Mouse (Mus musculus): ENCODE results near the gene Nme6. TPM values are rescaled to one million over a fixed set of nuclear protein-coding genes. Genes with fewer than 3 reads are reported as not detected.

The Nme6 gene
- total RNA-seq, 2 experiments from 2014 or later: 40.7 to 60.6 TPM

- no peak for ATAC-seq (replicated peaks; ENCODE audit: poor library complexity)
Observed at GRCm38 (mm10) chr9:109870983-109871572, 38.5 kb downstream of the Nme6 start.

DNA sequence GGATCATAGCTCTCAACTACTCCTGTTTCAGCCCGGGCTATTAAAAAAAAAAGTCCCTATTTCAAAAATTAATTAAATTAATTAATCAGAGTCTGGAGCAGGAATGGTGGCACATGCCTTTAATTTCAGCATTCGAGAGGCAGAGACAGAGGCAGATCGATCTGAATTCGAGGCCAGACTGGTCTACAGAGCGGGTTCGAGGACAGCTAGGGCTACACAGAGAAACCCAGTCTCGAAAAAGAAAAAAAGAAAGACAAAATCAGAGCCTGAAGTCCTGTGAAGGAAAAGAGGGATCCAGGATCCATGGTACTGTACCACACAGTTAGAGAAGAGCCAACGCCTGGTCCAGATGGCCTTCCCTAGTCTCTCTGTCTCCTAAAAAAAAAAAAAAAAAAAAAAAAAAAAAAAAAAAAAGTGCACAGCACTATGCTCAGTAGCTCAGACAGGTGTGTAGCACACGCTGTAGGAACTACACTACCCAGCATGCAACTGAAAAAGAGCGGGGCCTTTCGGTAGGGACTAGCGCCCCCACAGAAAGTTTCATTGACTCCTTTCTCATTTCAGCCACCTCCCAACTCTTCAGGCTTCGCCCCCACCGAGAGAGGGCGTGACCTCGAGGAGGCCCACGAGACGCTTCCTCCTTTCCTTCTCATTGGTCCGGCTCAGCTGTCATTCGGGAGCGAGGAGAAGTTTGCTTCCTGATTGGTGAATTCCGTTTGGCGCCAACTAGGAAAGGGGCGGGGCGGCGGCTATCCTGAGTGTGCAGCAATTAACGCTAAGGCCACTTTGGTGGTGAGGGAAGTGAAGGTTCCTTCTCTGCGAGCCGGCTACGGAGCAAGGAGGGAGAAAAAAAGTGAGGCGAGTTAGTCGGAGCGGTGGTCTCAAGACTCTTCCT lies 42.5 kb downstream of the Nme6 start, which contains the start of gene Cdc25a:
Cdc25a (plus strand) TSS at position 783 of the 895 bp plus-strand sequence.
- ATAC-seq (replicated peaks; ENCODE audit: poor library complexity): peak; percentile 93

DNA sequence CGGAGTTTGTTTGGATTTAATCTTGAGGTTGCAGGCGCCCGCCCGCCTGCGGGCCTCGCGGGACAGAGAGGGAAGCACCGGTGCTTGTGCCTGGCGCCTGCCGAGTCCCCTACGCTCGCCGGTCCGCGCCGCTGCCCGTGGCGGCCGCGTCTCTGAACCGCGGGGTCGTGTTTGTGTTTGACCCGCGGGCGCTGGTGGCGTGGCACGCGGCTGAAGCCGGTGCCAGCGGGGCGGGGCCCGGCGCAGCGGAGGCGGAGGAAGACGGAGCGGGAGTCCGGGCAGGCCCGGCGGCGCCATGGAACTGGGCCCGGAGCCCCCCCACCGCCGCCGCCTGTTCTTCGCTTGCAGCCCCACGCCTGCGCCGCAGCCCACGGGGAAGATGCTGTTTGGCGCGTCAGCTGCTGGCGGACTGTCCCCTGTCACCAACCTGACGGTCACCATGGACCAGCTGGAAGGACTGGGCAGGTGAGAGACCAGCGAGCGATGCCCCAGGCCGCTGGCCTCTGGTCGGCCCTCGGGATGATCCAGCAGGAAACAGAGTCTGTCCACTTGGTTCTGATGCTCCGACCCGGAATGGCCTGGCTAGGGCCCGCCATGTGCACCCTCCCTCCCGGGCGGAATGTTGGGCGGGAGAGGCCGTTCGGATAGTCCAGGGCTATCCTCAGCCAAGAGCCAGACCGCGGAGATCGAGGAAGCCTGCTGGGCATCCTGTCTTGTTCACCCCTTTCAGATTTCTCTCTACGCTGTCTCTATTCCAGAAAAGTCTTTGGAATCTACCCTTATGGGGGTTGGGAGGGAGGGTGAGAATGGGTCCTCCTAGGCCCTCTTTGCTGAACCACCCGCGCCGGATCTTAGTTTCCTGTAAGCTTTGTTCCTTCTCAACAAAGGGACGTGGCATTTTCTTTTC lies 43.4 kb downstream of the Nme6 start:
- peak; percentile 10; the same call in 1 of the 2 replicates for ATAC-seq (replicated peaks; ENCODE audit: poor library complexity)

DNA sequence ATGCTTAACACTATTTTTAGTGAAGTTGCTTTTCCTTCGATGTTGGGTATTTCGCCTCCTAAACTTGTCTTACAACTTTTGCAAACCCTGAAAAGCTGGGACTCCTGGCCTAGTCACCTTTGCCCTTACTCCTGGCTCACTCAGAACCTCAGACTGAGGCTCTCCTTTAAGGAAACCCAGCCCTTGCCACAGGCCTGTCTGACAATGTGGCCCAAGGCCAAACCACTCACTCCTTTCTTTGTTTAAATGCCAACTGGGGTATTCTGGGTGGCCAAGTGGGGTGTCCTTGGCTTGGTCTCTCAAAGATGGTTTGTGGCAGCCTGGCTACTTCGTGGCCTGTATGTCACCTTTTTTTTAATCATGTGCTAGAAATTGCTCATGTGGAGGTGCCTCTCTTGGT lies 44.2 kb downstream of the Nme6 start:
- ATAC-seq (replicated peaks; ENCODE audit: poor library complexity): no peak

DNA sequence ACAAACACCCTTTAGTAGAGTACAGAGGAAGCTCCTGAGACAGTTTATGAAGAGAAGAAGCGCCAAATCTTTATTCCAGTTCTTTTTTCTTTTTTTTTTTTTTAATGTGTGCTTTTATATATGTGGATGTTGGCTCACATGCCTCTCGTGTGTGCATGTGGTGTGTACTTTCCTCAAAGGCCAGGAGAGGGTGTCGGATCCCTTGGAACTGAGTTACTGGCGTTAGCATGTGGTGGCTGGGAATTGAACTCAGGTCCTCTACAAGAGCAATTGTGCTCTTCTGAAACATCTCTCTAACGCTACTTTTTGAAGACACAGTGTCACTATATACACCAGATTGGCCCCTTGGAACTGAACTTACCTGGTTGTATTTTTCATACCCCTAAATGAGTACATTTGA lies 45.1 kb downstream of the Nme6 start:
- ATAC-seq (replicated peaks; ENCODE audit: poor library complexity): 0 out of 2 replicates have a peak, but pooled peaks have one; percentile 22

GRCm38 (mm10) chr9:109879305-109879704 lies 46.8 kb downstream of the Nme6 start:
- no peak for ATAC-seq (replicated peaks; ENCODE audit: poor library complexity)

DNA sequence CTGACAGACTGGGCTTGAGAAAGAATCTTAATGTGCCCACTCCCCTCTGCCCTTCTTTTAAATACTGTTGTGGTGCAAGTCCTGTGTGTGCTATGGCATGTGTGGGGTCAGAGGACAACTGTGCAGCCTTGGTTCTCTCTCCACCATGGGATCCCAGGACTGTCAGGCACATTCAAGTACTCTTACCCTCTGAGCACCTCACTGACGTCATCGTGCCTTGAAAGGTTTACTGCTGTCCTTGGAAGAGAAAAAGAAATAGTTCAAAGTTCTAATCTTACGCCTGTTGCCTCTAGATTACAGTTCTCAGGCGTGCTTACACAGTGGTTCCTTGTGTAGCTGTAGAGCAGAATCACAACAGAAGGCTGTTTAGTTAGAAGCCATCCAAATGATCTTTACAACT lies 53.7 kb downstream of the Nme6 start:
- ATAC-seq (replicated peaks; ENCODE audit: poor library complexity): no peak

- ATAC-seq (replicated peaks; ENCODE audit: poor library complexity): no peak
Observed at GRCm38 (mm10) chr9:109887321-109887720, 54.8 kb downstream of the Nme6 start.

DNA sequence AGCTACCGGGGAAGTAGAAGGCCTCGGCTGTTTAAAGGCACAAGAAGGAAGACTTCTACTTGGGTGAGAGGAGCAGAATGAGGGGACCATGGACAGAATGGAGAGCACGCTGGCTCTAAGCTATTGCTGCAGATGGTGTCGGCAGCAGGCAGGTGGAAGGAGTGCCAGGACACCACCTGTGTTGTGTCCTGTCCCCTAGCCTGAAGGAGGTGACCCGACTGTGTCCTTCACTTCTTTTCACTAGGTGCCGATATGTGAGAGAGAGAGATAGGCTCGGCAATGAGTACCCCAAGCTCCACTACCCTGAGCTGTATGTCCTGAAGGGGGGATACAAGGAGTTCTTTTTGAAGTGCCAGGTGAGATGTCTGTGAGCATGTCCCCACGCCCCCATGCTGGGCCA lies 59.0 kb downstream of the Nme6 start:
- ATAC-seq (replicated peaks; ENCODE audit: poor library complexity): no peak

Other genes starting within 250 kb of the Nme6 start
- gene Fbxw24, start 206.7 kb upstream of the Nme6 start, total RNA-seq (2015): not detected in 2 replicates
- not detected in 2 replicates for gene Fbxw24, start 206.7 kb upstream of the Nme6 start, total RNA-seq (2017)
- not detected in 2 replicates for gene Fbxw25, start 168.1 kb upstream of the Nme6 start, total RNA-seq (2015)
- not detected in 2 replicates for gene Fbxw25, start 168.1 kb upstream of the Nme6 start, total RNA-seq (2017)
- gene Fbxw18, start 130.0 kb upstream of the Nme6 start, total RNA-seq (2015): not detected in 2 replicates
- not detected in 2 replicates for gene Fbxw18, start 130.0 kb upstream of the Nme6 start, total RNA-seq (2017)
- gene Fbxw26, start 86.7 kb upstream of the Nme6 start, total RNA-seq (2015): not detected in 2 replicates
- not detected in 2 replicates for gene Fbxw26, start 86.7 kb upstream of the Nme6 start, total RNA-seq (2017)
- gene Fbxw27, start 42.1 kb upstream of the Nme6 start, total RNA-seq (2015): not detected in 2 replicates
- not detected in 2 replicates for gene Fbxw27, start 42.1 kb upstream of the Nme6 start, total RNA-seq (2017)
- not detected in 2 replicates for gene Spink8, start 20.5 kb upstream of the Nme6 start, total RNA-seq (2015)
- gene Spink8, start 20.5 kb upstream of the Nme6 start, total RNA-seq (2017): not detected in 2 replicates
- gene Camp, start 16.9 kb downstream of the Nme6 start, total RNA-seq (2015): 257 and 482 TPM in 2 replicates
- gene Camp, start 16.9 kb downstream of the Nme6 start, total RNA-seq (2017): 178 and 390 TPM in 2 replicates
- gene Cdc25a, start 42.8 kb downstream of the Nme6 start, total RNA-seq (2015): 28.8 and 33.8 TPM in 2 replicates
- gene Cdc25a, start 42.8 kb downstream of the Nme6 start, total RNA-seq (2017): 46.3 and 55.2 TPM in 2 replicates
- 26.7 and 32.2 TPM in 2 replicates for gene Map4, start 98.7 kb downstream of the Nme6 start, total RNA-seq (2015)
- 20.1 and 26.3 TPM in 2 replicates for gene Map4, start 98.7 kb downstream of the Nme6 start, total RNA-seq (2017)

All from megakaryocyte progenitor cell, adult 5-6 weeks (primary cell).